Mouse (Mus musculus) subcutaneous adipose tissue, adult 2 months (tissue): ENCODE data around the gene Hoxc10. TPM values are rescaled to one million over a fixed set of nuclear protein-coding genes. Genes with fewer than 3 reads are reported as not detected.

Experiments used
- polyA plus RNA-seq: library from polyadenylated mRNA; depleted of rRNA; stranded (reverse); fragments of >200 nt; gene quantifications from 2 replicates; pipeline ENCODE4 v1.2.3, GENCODE M21; 2012; ENCODE audit warnings: low replicate concordance; rRNA removed

Gene Hoxc10
- polyA plus RNA-seq, result 7.2 and 24.5 TPM in 2 replicates

DNA sequence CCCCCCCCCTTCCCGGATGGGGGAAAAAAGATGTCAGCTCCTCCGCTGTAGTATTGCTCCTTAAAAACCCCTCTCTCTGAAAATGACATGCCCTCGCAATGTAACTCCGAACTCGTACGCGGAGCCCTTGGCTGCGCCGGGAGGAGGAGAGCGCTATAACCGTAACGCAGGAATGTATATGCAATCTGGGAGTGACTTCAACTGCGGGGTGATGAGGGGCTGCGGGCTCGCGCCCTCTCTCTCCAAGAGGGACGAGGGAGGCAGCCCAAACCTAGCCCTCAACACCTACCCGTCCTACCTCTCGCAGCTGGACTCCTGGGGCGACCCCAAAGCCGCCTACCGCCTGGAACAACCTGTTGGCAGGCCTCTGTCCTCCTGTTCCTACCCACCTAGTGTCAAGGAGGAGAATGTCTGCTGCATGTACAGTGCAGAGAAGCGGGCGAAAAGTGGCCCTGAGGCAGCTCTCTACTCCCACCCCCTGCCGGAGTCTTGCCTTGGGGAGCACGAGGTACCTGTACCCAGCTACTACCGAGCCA is at the start of gene Hoxc10:
Gene Hoxc10, plus strand, starts transcription at position 21 of the 536 bp plus-strand sequence.

GRCm38 (mm10) chr15:102921053-102922011 is 45.3 kb upstream of the Hoxc10 start, which contains the start of gene Hoxc13:
Gene Hoxc13, plus strand, starts transcription at chr15:102921103.

GRCm38 (mm10) chr15:102936279-102936972 is 30.2 kb upstream of the Hoxc10 start, which contains the start of gene Hoxc12:
Gene Hoxc12, plus strand, starts transcription at chr15:102936757.

GRCm38 (mm10) chr15:102954192-102955006 is 12.2 kb upstream of the Hoxc10 start, which contains the start of gene Hoxc11:
Gene Hoxc11, plus strand, starts transcription at chr15:102954427.

GRCm38 (mm10) chr15:102967312-102967510 is 615 bp downstream of the Hoxc10 start, which contains the start of gene Hoxc5:
Gene Hoxc5, plus strand, starts transcription at chr15:102967443.

DNA sequence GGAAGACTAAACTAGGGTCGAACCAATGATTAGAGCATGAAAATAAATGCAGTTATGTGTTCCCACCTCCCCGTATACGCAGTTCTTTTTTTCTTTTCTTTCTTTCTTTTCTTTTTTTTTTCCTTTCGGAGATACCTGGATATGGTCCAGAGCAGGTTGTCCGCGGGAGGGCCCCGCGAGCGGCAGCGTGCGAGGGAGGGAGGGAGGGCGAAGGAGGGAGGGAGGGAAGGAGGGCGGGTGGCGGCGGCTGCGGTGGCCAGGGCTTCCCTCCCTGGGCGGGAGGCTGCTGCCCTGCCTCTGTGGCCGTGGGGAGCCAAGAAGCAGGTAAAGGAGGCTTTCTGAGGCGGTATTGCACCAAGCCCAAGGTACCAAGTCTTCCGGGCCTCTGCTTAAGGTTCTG is 9.6 kb downstream of the Hoxc10 start, which contains the start of gene Hoxc9:
Gene Hoxc9, plus strand, starts transcription at position 269 of the 400 bp plus-strand sequence.

GRCm38 (mm10) chr15:102990461-102991397 is 24.1 kb downstream of the Hoxc10 start, which contains the start of gene Hoxc8:
Gene Hoxc8, plus strand, starts transcription at chr15:102990607.

GRCm38 (mm10) chr15:102997939-102998355 is 31.4 kb downstream of the Hoxc10 start, which contains the start of gene Hoxc6:
Gene Hoxc6, plus strand, starts transcription at chr15:102998257.

GRCm38 (mm10) chr15:103018636-103019035 is 52.0 kb downstream of the Hoxc10 start, which contains the start of gene Hoxc4:
Gene Hoxc4, plus strand, starts transcription at chr15:103018934.

Other genes starting within 250 kb of the Hoxc10 start
- 76.5 and 77.4 TPM in 2 replicates for gene Calcoco1, start 244.6 kb upstream of the Hoxc10 start, polyA plus RNA-seq
- gene Hoxc13, start 45.7 kb upstream of the Hoxc10 start, polyA plus RNA-seq, result not detected in 2 replicates
- not detected in 2 replicates for gene Hoxc12, start 30.0 kb upstream of the Hoxc10 start, polyA plus RNA-seq
- gene Hoxc11, start 12.4 kb upstream of the Hoxc10 start, polyA plus RNA-seq, result 0.89 and 2.2 TPM in 2 replicates
- gene Hoxc5, start 647 bp downstream of the Hoxc10 start, polyA plus RNA-seq, result 4.7 and 14.5 TPM in 2 replicates
- gene Hoxc9, start 9.6 kb downstream of the Hoxc10 start, polyA plus RNA-seq, result 3.5 and 6.2 TPM in 2 replicates
- 8.0 and 35.1 TPM in 2 replicates for gene Hoxc8, start 23.8 kb downstream of the Hoxc10 start, polyA plus RNA-seq
- 17.5 and 41.7 TPM in 2 replicates for gene Hoxc6, start 31.5 kb downstream of the Hoxc10 start, polyA plus RNA-seq
- 2.0 and 3.9 TPM in 2 replicates for gene Hoxc4, start 52.1 kb downstream of the Hoxc10 start, polyA plus RNA-seq
- 18.0 and 24.1 TPM in 2 replicates for gene Smug1, start 200.3 kb downstream of the Hoxc10 start, polyA plus RNA-seq